Mouse (Mus musculus) lung, embryonic 15.5 days (tissue): ENCODE results near the gene Hs6st3. TPM values are rescaled to one million over a fixed set of nuclear protein-coding genes. Genes with fewer than 3 reads are reported as not detected.
A peak's percentile ranks its signal among the peaks of the same experiment; 100 is the strongest.
"Not testable (repeated sequence)": the region's sequence is repeated elsewhere in the genome, so short reads cannot be mapped to it uniquely, and the experiment has no call there.

ENCODE experiments used
- ATAC-seq: fragments of 200-750 bp; cut with Nextera tagmentation; 2 replicates; pipeline ENCODE4 v1.8.0; 2017; ENCODE audit warnings: moderate number of reproducible peaks, borderline replicate concordance; ENCODE audit not compliant: low FRiP score, low TSS enrichment; ENCODE audit errors: extremely low read depth
- H3K27ac ChIP-seq: fragments of 300-500 bp; sonication (generic); 2 replicates; pipeline ENCODE4 v1.5.1; 2015; ENCODE audit warnings: moderate library complexity, mild to moderate bottlenecking, inconsistent platforms
- H3K27me3 ChIP-seq: fragments of 300-500 bp; sonication (generic); 2 replicates; pipeline ENCODE4 v1.6.1; 2015; ENCODE audit warnings: inconsistent platforms
- H3K36me3 ChIP-seq: fragments of 300-500 bp; sonication (generic); 2 replicates; pipeline ENCODE4 v1.6.1; 2015; ENCODE audit warnings: inconsistent platforms
- H3K4me1 ChIP-seq: fragments of 300-500 bp; sonication (generic); 2 replicates; pipeline ENCODE4 v1.6.1; 2015; ENCODE audit warnings: inconsistent platforms
- H3K4me2 ChIP-seq: fragments of 300-500 bp; sonication (generic); 2 replicates; pipeline ENCODE4 v1.6.1; 2015; ENCODE audit warnings: inconsistent platforms, mild to moderate bottlenecking, moderate library complexity
- H3K4me3 ChIP-seq: fragments of 300-500 bp; sonication (generic); 2 replicates; pipeline ENCODE4 v1.5.1; 2015; ENCODE audit warnings: mild to moderate bottlenecking, inconsistent platforms
- H3K9ac ChIP-seq: fragments of 300-500 bp; sonication (generic); 2 replicates; pipeline ENCODE4 v1.6.1; 2015; ENCODE audit warnings: inconsistent platforms
- H3K9me3 ChIP-seq: fragments of 300-500 bp; sonication (generic); 2 replicates; pipeline ENCODE4 v1.6.1; 2016; ENCODE audit warnings: inconsistent platforms
- WGBS: fragments of 180-500 bp; shearing (Covaris S2); methylation state at CpG from one replicate; pipeline ENCODE4 v1.1.7; 2015; 5-methylcytosine and 5-hydroxymethylcytosine counted together
- polyA plus RNA-seq: library from polyadenylated mRNA; unstranded; fragments of >200 nt; fragmentation: Nextera tagmentation; extraction: Ambion mirVana; gene quantifications from 2 replicates; pipeline ENCODE4 v1.2.1, GENCODE M21; 2015

The Hs6st3 gene
- polyA plus RNA-seq, 1 experiment from 2014 or later = 1.8 TPM

DNA sequence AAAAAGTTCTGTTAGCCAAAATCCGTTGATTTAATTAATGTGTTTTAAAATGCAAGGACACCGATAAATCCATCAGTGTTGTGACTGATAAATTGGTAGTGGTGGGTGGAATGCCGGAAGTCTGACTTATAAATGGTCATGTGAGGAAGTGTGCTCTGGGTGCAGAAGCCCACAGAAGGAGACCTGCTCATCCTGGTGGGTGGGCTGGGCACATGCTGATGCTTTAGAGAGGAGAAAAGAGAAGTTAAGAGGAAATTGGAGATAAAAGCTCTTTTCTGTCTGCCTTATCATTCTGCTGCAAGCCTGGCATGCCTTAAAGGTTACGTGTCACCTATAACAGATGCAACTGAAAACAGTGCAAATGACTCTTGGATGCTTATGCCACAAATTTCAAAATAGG lies 446.9 kb downstream of the Hs6st3 start:
- H3K4me2 ChIP-seq = no peak overlapping the region
- ATAC-seq = no peak
- H3K9me3 ChIP-seq = no peaks in the 10 kb centered on the region
- H3K27me3 ChIP-seq = no peaks in the 10 kb centered on the region
- no peak overlapping the region for H3K4me3 ChIP-seq
- H3K36me3 ChIP-seq = no peaks in the 10 kb centered on the region
- 47% methylated on average over 4 of the region's 4 CpGs for WGBS
- H3K9ac ChIP-seq = no peak overlapping the region
- H3K27ac ChIP-seq = no peak overlapping the region
- 0 out of 2 replicates have a peak, but pooled peaks cover 9% of the 10 kb centered on the region for H3K4me1 ChIP-seq

DNA sequence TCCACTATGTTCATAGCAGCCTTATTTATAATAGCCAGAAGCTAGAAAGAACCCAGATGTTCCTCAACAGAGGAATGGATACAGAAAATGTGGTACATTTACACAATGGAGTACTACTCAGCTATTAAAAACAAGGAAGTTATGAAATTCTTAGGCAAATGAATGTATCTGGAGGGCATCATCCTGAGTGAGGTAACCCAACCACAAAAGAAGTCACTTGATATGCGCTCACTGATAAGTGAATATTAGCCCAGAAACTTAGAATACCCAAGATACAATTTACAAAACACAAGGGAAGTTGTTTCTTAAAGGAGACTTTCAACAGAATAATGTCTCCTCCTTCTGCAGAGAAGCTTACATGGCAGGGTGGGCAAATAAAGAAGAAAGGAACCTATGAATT lies 449.2 kb downstream of the Hs6st3 start:
- not testable (repeated sequence) for H3K27me3 ChIP-seq, H3K27ac ChIP-seq, H3K4me1 ChIP-seq, H3K36me3 ChIP-seq, H3K9me3 ChIP-seq, H3K4me2 ChIP-seq, H3K4me3 ChIP-seq, ATAC-seq, H3K9ac ChIP-seq
- 100% methylated on average over 1 of the region's 1 CpGs for WGBS

- Histone ChIP-seq H3K36me3 (no peaks in the 10 kb centered on the region), H3K4me3 (no peak overlapping the region), H3K27me3 (no peaks in the 10 kb centered on the region), H3K9ac (no peak overlapping the region), H3K4me1 (no peaks in the 10 kb centered on the region), H3K4me2 (no peak overlapping the region), H3K27ac (no peak overlapping the region), H3K9me3 (no peaks in the 10 kb centered on the region)
- ATAC-seq = no peak
- 49% methylated on average over 14 of the region's 14 CpGs for WGBS
These were observed 466.2 kb downstream of the Hs6st3 start for GRCm38 (mm10) chr14:119604327-119604726.

- Histone ChIP-seq H3K9ac (no peak overlapping the region), H3K27me3 (no peaks in the 10 kb centered on the region), H3K4me1 (no peaks in the 10 kb centered on the region), H3K27ac (no peak overlapping the region), H3K4me2 (no peak overlapping the region), H3K9me3 (no peaks in the 10 kb centered on the region), H3K4me3 (no peak overlapping the region), H3K36me3 (no peaks in the 10 kb centered on the region)
- peak; percentile 52; the same call in 1 of the 2 replicates for ATAC-seq
- 46% methylated on average over 2 of the region's 2 CpGs for WGBS
These were observed 474.7 kb downstream of the Hs6st3 start for GRCm38 (mm10) chr14:119612793-119613192.

- H3K9ac ChIP-seq = no peak overlapping the region
- H3K4me1 ChIP-seq = no peaks in the 10 kb centered on the region
- no peaks in the 10 kb centered on the region for H3K27me3 ChIP-seq
- no peaks in the 10 kb centered on the region for H3K36me3 ChIP-seq
- H3K4me2 ChIP-seq = no peak overlapping the region
- no peak for ATAC-seq
- WGBS = 71% methylated on average over 1 of the region's 1 CpGs
- no peak overlapping the region for H3K4me3 ChIP-seq
- H3K27ac ChIP-seq = no peak overlapping the region
- no peaks in the 10 kb centered on the region for H3K9me3 ChIP-seq
These were observed 491.0 kb downstream of the Hs6st3 start for GRCm38 (mm10) chr14:119629127-119629526.

- no peak overlapping the region for H3K4me2 ChIP-seq
- H3K36me3 ChIP-seq = no peaks in the 10 kb centered on the region
- H3K27me3 ChIP-seq = no peaks in the 10 kb centered on the region
- H3K27ac ChIP-seq = no peak overlapping the region
- no peak overlapping the region for H3K9ac ChIP-seq
- ATAC-seq = no peak
- H3K4me3 ChIP-seq = no peak overlapping the region
- no peaks in the 10 kb centered on the region for H3K9me3 ChIP-seq
- H3K4me1 ChIP-seq = no peaks in the 10 kb centered on the region
- 66% methylated on average over 3 of the region's 3 CpGs for WGBS
These were observed 494.9 kb downstream of the Hs6st3 start for GRCm38 (mm10) chr14:119633090-119633489.

DNA sequence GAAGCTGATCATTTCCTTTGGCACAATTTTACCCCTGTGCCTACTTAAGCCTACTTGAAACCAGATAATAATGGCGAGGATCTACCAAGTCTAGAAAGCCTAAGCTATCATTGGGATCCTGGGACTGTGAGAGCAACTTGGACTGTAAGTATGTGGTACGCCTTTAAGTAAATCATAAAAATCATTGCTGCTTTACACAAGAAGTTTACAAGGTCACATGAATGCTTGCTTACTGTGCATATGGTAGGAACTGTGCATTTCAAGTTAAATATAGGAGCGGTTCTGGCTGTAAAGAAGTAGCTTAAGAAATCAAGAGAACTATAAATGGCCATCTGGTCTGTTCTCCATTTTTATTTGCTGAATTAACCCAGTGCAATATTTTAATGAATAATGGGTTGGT lies 495.5 kb downstream of the Hs6st3 start:
- Histone ChIP-seq H3K4me3 (no peak overlapping the region), H3K4me1 (no peaks in the 10 kb centered on the region), H3K4me2 (no peak overlapping the region), H3K9me3 (no peaks in the 10 kb centered on the region), H3K9ac (no peak overlapping the region), H3K36me3 (no peaks in the 10 kb centered on the region), H3K27me3 (no peaks in the 10 kb centered on the region), H3K27ac (no peak overlapping the region)
- 72% methylated on average over 3 of the region's 3 CpGs for WGBS
- no peak for ATAC-seq

GRCm38 (mm10) chr14:119642874-119643273 lies 504.7 kb downstream of the Hs6st3 start:
- Histone ChIP-seq H3K4me2 (no peak overlapping the region), H3K9me3 (no peaks in the 10 kb centered on the region), H3K4me3 (no peak overlapping the region), H3K9ac (no peak overlapping the region), H3K36me3 (no peaks in the 10 kb centered on the region), H3K27ac (no peak overlapping the region), H3K27me3 (no peaks in the 10 kb centered on the region), H3K4me1 (no peaks in the 10 kb centered on the region)
- 100% methylated on average over 1 of the region's 1 CpGs for WGBS
- ATAC-seq = no peak

DNA sequence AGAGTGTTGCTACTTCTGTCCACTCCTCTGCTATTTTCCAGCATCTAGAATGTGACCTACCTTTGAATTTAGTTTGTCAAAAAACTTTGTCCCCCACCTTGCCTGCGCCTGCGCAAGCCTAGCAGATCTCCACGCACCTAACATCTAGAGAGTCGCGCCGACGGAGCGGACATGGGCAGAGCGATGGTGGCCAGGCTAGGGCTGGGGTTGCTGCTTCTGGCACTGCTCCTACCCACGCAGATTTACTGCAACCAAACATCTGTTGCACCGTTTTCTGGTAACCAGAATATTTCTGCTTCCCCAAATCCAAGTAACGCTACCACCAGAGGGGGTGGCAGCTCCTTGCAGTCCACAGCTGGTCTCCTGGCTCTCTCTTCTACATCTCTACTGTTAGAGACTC lies 505.7 kb downstream of the Hs6st3 start:
- 95% methylated on average over 12 of the region's 12 CpGs for WGBS
- no peaks in the 10 kb centered on the region for H3K4me1 ChIP-seq
- no peaks in the 10 kb centered on the region for H3K27me3 ChIP-seq
- H3K9ac ChIP-seq = no peak overlapping the region
- H3K4me3 ChIP-seq = no peak overlapping the region
- no peak overlapping the region for H3K4me2 ChIP-seq
- H3K9me3 ChIP-seq = no peaks in the 10 kb centered on the region
- no peaks in the 10 kb centered on the region for H3K36me3 ChIP-seq
- no peak for ATAC-seq
- no peak overlapping the region for H3K27ac ChIP-seq

GRCm38 (mm10) chr14:119656936-119657335 lies 518.8 kb downstream of the Hs6st3 start:
- Histone ChIP-seq H3K9ac (no peak overlapping the region), H3K4me2 (no peak overlapping the region), H3K4me1 (no peaks in the 10 kb centered on the region), H3K36me3 (no peaks in the 10 kb centered on the region), H3K9me3 (no peaks in the 10 kb centered on the region), H3K4me3 (no peak overlapping the region), H3K27me3 (no peaks in the 10 kb centered on the region), H3K27ac (no peak overlapping the region)
- 83% methylated on average over 2 of the region's 2 CpGs for WGBS
- no peak for ATAC-seq

DNA sequence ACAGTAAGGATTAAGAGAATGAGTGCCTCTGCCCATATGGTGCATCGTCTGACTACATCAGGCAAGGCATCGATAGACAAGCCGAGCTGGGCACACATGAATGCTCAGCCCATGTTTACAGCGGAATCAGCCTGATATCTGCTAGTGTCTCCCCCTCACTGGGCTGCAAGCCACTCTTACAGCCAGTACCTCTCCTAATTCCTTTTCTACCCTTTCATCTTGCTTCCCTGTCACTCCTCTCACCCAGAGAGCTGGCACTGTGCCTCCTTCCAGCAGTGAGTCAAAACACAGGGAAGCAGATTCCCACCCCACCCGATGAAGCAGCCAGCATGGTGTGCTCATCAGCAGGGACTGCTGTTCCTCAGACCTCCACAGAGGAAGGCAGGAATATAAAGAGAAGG lies 527.6 kb downstream of the Hs6st3 start:
- no peaks in the 10 kb centered on the region for H3K27me3 ChIP-seq
- no peak overlapping the region for H3K4me2 ChIP-seq
- no peaks in the 10 kb centered on the region for H3K4me1 ChIP-seq
- no peak overlapping the region for H3K9ac ChIP-seq
- WGBS = 45% methylated on average over 5 of the region's 5 CpGs
- no peak overlapping the region for H3K4me3 ChIP-seq
- H3K36me3 ChIP-seq = no peaks in the 10 kb centered on the region
- no peaks in the 10 kb centered on the region for H3K9me3 ChIP-seq
- H3K27ac ChIP-seq = no peak overlapping the region
- no peak for ATAC-seq

DNA sequence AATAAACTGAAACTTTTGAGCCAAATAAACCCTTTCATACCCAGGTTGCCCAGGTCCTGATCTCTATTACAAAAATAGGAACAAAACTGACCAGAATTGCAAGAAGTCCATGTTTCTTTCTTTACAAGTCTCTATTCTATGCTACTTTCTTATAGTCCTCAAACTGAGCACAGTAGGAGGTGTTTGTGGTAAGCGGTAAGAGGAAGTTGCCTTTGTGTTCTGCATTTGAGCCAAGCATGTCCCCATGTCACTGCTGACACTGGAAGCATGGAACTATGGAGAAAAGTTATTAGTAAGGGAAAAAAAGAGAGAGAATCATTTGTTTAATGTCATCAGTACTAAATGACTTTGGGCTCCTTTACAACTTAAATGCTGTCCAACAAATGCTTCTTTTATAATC lies 529.3 kb downstream of the Hs6st3 start:
- Histone ChIP-seq H3K9ac (no peak overlapping the region), H3K4me3 (no peak overlapping the region), H3K36me3 (no peaks in the 10 kb centered on the region), H3K4me1 (no peaks in the 10 kb centered on the region), H3K4me2 (no peak overlapping the region), H3K27me3 (no peaks in the 10 kb centered on the region), H3K27ac (no peak overlapping the region), H3K9me3 (no peaks in the 10 kb centered on the region)
- ATAC-seq = no peak
- whole genome bisulfite sequencing = 95% methylated on average over 1 of the region's 1 CpGs

GRCm38 (mm10) chr14:119670836-119671587 lies 532.9 kb downstream of the Hs6st3 start:
- H3K9me3 ChIP-seq = no peaks in the 10 kb centered on the region
- no peak overlapping the region for H3K9ac ChIP-seq
- H3K27me3 ChIP-seq = no peaks in the 10 kb centered on the region
- WGBS = 80% methylated on average over 16 of the region's 16 CpGs
- H3K4me3 ChIP-seq = no peak overlapping the region
- H3K4me1 ChIP-seq = no peaks in the 10 kb centered on the region
- H3K36me3 ChIP-seq = no peaks in the 10 kb centered on the region
- H3K4me2 ChIP-seq = no peak overlapping the region
- no peak overlapping the region for H3K27ac ChIP-seq
- no peak for ATAC-seq
